Mouse (Mus musculus): ENCODE measurements around the gene Susd5. TPM values are rescaled to one million over a fixed set of nuclear protein-coding genes. Genes with fewer than 3 reads are reported as not detected.

Susd5 gene
- polyA plus RNA-seq, 1 experiment from 2014 or later: 0.33 TPM

GRCm38 (mm10) chr9:114040945-114041344 lies 16.0 kb upstream of the Susd5 start:
- Histone ChIP-seq H3K9ac (no peak overlapping the region), H3K4me2 (no peak overlapping the region), H3K4me3 (replicated peaks) (no peak overlapping the region), H3K27me3 (replicated peaks) (no peaks in the 10 kb centered on the region), H3K36me3 (no peaks in the 10 kb centered on the region), H3K9me3 (no peaks in the 10 kb centered on the region), H3K4me1 (no peaks in the 10 kb centered on the region), H3K27ac (no peak overlapping the region)
- WGBS: 73% methylated on average over 4 of the region's 4 CpGs
- ATAC-seq (ENCODE audit: insufficient read depth, low FRiP score, low read depth): no peak

- Histone ChIP-seq H3K4me2 (0 out of 2 replicates have a peak overlapping the region, but pooled peaks have one; percentile 3), H3K4me3 (replicated peaks) (no peak overlapping the region), H3K9me3 (no peaks in the 10 kb centered on the region), H3K36me3 (no peaks in the 10 kb centered on the region), H3K27me3 (replicated peaks) (no peaks in the 10 kb centered on the region), H3K27ac (no peak overlapping the region), H3K9ac (no peak overlapping the region), H3K4me1 (no peaks in the 10 kb centered on the region)
- no peak for ATAC-seq (ENCODE audit: insufficient read depth, low FRiP score, low read depth)
- 38% methylated on average over 6 of the region's 6 CpGs for WGBS
Observed at GRCm38 (mm10) chr9:114042490-114042889, 14.4 kb upstream of the Susd5 start.

GRCm38 (mm10) chr9:114044446-114044845 lies 12.5 kb upstream of the Susd5 start:
- Histone ChIP-seq H3K9me3 (no peaks in the 10 kb centered on the region), H3K4me3 (replicated peaks) (no peak overlapping the region), H3K27ac (no peak overlapping the region), H3K4me2 (no peak overlapping the region), H3K27me3 (replicated peaks) (no peaks in the 10 kb centered on the region), H3K9ac (no peak overlapping the region), H3K4me1 (no peaks in the 10 kb centered on the region), H3K36me3 (no peaks in the 10 kb centered on the region)
- WGBS: 55% methylated on average over 3 of the region's 3 CpGs
- ATAC-seq (ENCODE audit: insufficient read depth, low FRiP score, low read depth): no peak

- H3K9me3 ChIP-seq: no peaks in the 10 kb centered on the region
- 0 out of 2 replicates have a peak, but pooled peaks have one; percentile 15 for ATAC-seq (ENCODE audit: insufficient read depth, low FRiP score, low read depth)
- no peak within 1 kb of the TSS for H3K9ac ChIP-seq
- H3K36me3 ChIP-seq: no peaks in the 10 kb centered on the region
- no peak within 1 kb of the TSS for H3K4me3 ChIP-seq (replicated peaks)
- no peaks in the 10 kb centered on the region for H3K27me3 ChIP-seq (replicated peaks)
- H3K4me1 ChIP-seq: no peaks in the 10 kb centered on the region
- WGBS: 75% methylated on average over 10 of the region's 10 CpGs
- H3K4me2 ChIP-seq: no peak within 1 kb of the TSS
- no peak within 1 kb of the TSS for H3K27ac ChIP-seq
Observed at GRCm38 (mm10) chr9:114046028-114046427, 10.9 kb upstream of the Susd5 start, which contains the start of gene Fbxl2. Gene Fbxl2 (minus strand): TSS chr9:114046191.

- H3K9me3 ChIP-seq: no peaks in the 10 kb centered on the region
- no peak for ATAC-seq (ENCODE audit: insufficient read depth, low FRiP score, low read depth)
- 90% methylated on average over 7 of the region's 7 CpGs for WGBS
- no peaks in the 10 kb centered on the region for H3K27me3 ChIP-seq (replicated peaks)
- no peaks in the 10 kb centered on the region for H3K36me3 ChIP-seq
- H3K9ac ChIP-seq: no peak overlapping the region
- no peaks in the 10 kb centered on the region for H3K4me1 ChIP-seq
- H3K27ac ChIP-seq: no peak overlapping the region
- H3K4me2 ChIP-seq: no peak overlapping the region
- H3K4me3 ChIP-seq (replicated peaks): no peak overlapping the region
Observed at GRCm38 (mm10) chr9:114046676-114047075, 10.3 kb upstream of the Susd5 start.

GRCm38 (mm10) chr9:114050106-114050505 lies 6.8 kb upstream of the Susd5 start:
- ATAC-seq (ENCODE audit: insufficient read depth, low FRiP score, low read depth): no peak
- Histone ChIP-seq H3K27me3 (replicated peaks) (no peaks in the 10 kb centered on the region), H3K4me2 (no peak overlapping the region), H3K9ac (no peak overlapping the region), H3K4me1 (no peaks in the 10 kb centered on the region), H3K27ac (no peak overlapping the region), H3K4me3 (replicated peaks) (no peak overlapping the region), H3K9me3 (no peaks in the 10 kb centered on the region), H3K36me3 (no peaks in the 10 kb centered on the region)
- 80% methylated on average over 7 of the region's 7 CpGs for WGBS

- H3K9ac ChIP-seq: no peak overlapping the region
- WGBS: 84% methylated on average over 16 of the region's 16 CpGs
- ATAC-seq (ENCODE audit: insufficient read depth, low FRiP score, low read depth): no peak
- no peaks in the 10 kb centered on the region for H3K36me3 ChIP-seq
- H3K4me3 ChIP-seq (replicated peaks): no peak overlapping the region
- no peaks in the 10 kb centered on the region for H3K9me3 ChIP-seq
- H3K4me1 ChIP-seq: no peaks in the 10 kb centered on the region
- peaks cover 6% of the 10 kb centered on the region; the same call in 1 of the 2 replicates for H3K27me3 ChIP-seq (replicated peaks)
- H3K4me2 ChIP-seq: no peak overlapping the region
- no peak overlapping the region for H3K27ac ChIP-seq
Observed at GRCm38 (mm10) chr9:114050778-114051177, 6.2 kb upstream of the Susd5 start.

GRCm38 (mm10) chr9:114052031-114052430 lies 4.9 kb upstream of the Susd5 start:
- H3K9ac ChIP-seq: no peak overlapping the region
- WGBS: 65% methylated on average over 4 of the region's 4 CpGs
- peaks cover 19% of the 10 kb centered on the region for H3K27me3 ChIP-seq (replicated peaks)
- peaks cover under 1% of the 10 kb centered on the region; the same call in 1 of the 2 replicates for H3K4me1 ChIP-seq
- H3K27ac ChIP-seq: no peak overlapping the region
- no peak overlapping the region for H3K4me3 ChIP-seq (replicated peaks)
- H3K4me2 ChIP-seq: no peak overlapping the region
- no peaks in the 10 kb centered on the region for H3K36me3 ChIP-seq
- no peak for ATAC-seq (ENCODE audit: insufficient read depth, low FRiP score, low read depth)
- no peaks in the 10 kb centered on the region for H3K9me3 ChIP-seq

- no peak for ATAC-seq (ENCODE audit: insufficient read depth, low FRiP score, low read depth)
- Histone ChIP-seq H3K4me1 (peaks cover 8% of the 10 kb centered on the region), H3K4me2 (no peak overlapping the region), H3K4me3 (replicated peaks) (no peak overlapping the region), H3K27ac (no peak overlapping the region), H3K36me3 (no peaks in the 10 kb centered on the region), H3K9ac (no peak overlapping the region), H3K9me3 (no peaks in the 10 kb centered on the region), H3K27me3 (replicated peaks) (peaks cover 27% of the 10 kb centered on the region)
- WGBS: 62% methylated on average over 6 of the region's 6 CpGs
Observed at GRCm38 (mm10) chr9:114052866-114053265, 4.1 kb upstream of the Susd5 start.

GRCm38 (mm10) chr9:114068494-114069053 lies 11.6 kb downstream of the Susd5 start:
- no peak overlapping the region for H3K4me3 ChIP-seq (replicated peaks)
- H3K27ac ChIP-seq: no peak overlapping the region
- H3K27me3 ChIP-seq (replicated peaks): no peaks in the 10 kb centered on the region
- H3K36me3 ChIP-seq: no peaks in the 10 kb centered on the region
- no peaks in the 10 kb centered on the region for H3K9me3 ChIP-seq
- H3K4me1 ChIP-seq: no peaks in the 10 kb centered on the region
- no peak overlapping the region for H3K9ac ChIP-seq
- no peak overlapping the region for H3K4me2 ChIP-seq
- WGBS: 60% methylated on average over 12 of the region's 12 CpGs
- ATAC-seq (ENCODE audit: insufficient read depth, low FRiP score, low read depth): no peak

- no peaks in the 10 kb centered on the region for H3K36me3 ChIP-seq
- no peaks in the 10 kb centered on the region for H3K9me3 ChIP-seq
- H3K27ac ChIP-seq: no peak overlapping the region
- ATAC-seq (ENCODE audit: insufficient read depth, low FRiP score, low read depth): no peak
- no peaks in the 10 kb centered on the region for H3K4me1 ChIP-seq
- 43% methylated on average over 6 of the region's 6 CpGs for WGBS
- H3K4me3 ChIP-seq (replicated peaks): no peak overlapping the region
- no peaks in the 10 kb centered on the region for H3K27me3 ChIP-seq (replicated peaks)
- H3K9ac ChIP-seq: no peak overlapping the region
- H3K4me2 ChIP-seq: no peak overlapping the region
Observed at GRCm38 (mm10) chr9:114069372-114069771, 12.4 kb downstream of the Susd5 start.

- H3K9ac ChIP-seq: no peak overlapping the region
- 77% methylated on average over 19 of the region's 19 CpGs for WGBS
- H3K4me2 ChIP-seq: no peak overlapping the region
- no peak overlapping the region for H3K4me3 ChIP-seq (replicated peaks)
- no peaks in the 10 kb centered on the region for H3K27me3 ChIP-seq (replicated peaks)
- no peaks in the 10 kb centered on the region for H3K36me3 ChIP-seq
- no peak for ATAC-seq (ENCODE audit: insufficient read depth, low FRiP score, low read depth)
- H3K4me1 ChIP-seq: no peaks in the 10 kb centered on the region
- H3K27ac ChIP-seq: no peak overlapping the region
- H3K9me3 ChIP-seq: no peaks in the 10 kb centered on the region
Observed at GRCm38 (mm10) chr9:114073681-114074080, 16.7 kb downstream of the Susd5 start.

- Histone ChIP-seq H3K27ac (no peak overlapping the region), H3K36me3 (no peaks in the 10 kb centered on the region), H3K9ac (no peak overlapping the region), H3K4me1 (no peaks in the 10 kb centered on the region), H3K27me3 (replicated peaks) (no peaks in the 10 kb centered on the region), H3K4me2 (no peak overlapping the region), H3K4me3 (replicated peaks) (no peak overlapping the region), H3K9me3 (no peaks in the 10 kb centered on the region)
- ATAC-seq (ENCODE audit: insufficient read depth, low FRiP score, low read depth): no peak
- WGBS: 77% methylated on average over 3 of the region's 3 CpGs
Observed at GRCm38 (mm10) chr9:114086422-114086821, 29.5 kb downstream of the Susd5 start.
